Mouse (Mus musculus) neural tube, embryonic 11.5 days (tissue): ENCODE measurements at regions not wholly inside any gene's neighbourhood (a gene's known extent, or its start where the extent isn't known, plus 50 kb on each side); places are given as distances from the start of the nearest gene placed in this dataset.
A peak's percentile ranks its signal among the peaks of the same experiment; 100 is the strongest.

Experiments used
- ATAC-seq: fragments of 200-750 bp; cut with Nextera tagmentation; 2 replicates; pipeline ENCODE4 v1.8.0; 2017; ENCODE audit warnings: moderate number of reproducible peaks, mild to moderate bottlenecking, moderate TSS enrichment, moderate library complexity; ENCODE audit not compliant: insufficient read depth, low FRiP score, low TSS enrichment
- DNase-seq: peaks from one replicate; pipeline ENCODE4 v3.0.0-alpha.2; 2015; ENCODE audit warnings: low spot score
- H3K27ac ChIP-seq: fragments of 300-500 bp; sonication (generic); 2 replicates; pipeline ENCODE4 v1.5.1; 2014; ENCODE audit warnings: low read depth, mild to moderate bottlenecking, low read length
- H3K27me3 ChIP-seq: fragments of 300-500 bp; sonication (generic); 2 replicates; pipeline ENCODE4 v1.6.1; 2014; ENCODE audit warnings: mild to moderate bottlenecking, low read length, mixed read lengths; ENCODE audit not compliant: control insufficient read depth, insufficient read depth
- H3K36me3 ChIP-seq: fragments of 300-500 bp; sonication (generic); 2 replicates; pipeline ENCODE4 v1.6.1; 2014; ENCODE audit warnings: mild to moderate bottlenecking, low read length, moderate library complexity, mixed read lengths; ENCODE audit not compliant: control insufficient read depth, insufficient read depth
- H3K4me1 ChIP-seq: fragments of 300-500 bp; sonication (generic); 2 replicates; pipeline ENCODE4 v1.6.1; 2014; ENCODE audit warnings: low read length, mixed read lengths; ENCODE audit not compliant: control insufficient read depth, insufficient read depth
- H3K4me2 ChIP-seq: fragments of 300-500 bp; sonication (generic); 2 replicates; pipeline ENCODE4 v1.6.1; 2014; ENCODE audit warnings: low read depth, mild to moderate bottlenecking, moderate library complexity
- H3K4me3 ChIP-seq: fragments of 300-500 bp; sonication (generic); 2 replicates; pipeline ENCODE4 v1.5.1; 2014; ENCODE audit warnings: low read depth, low read length
- H3K9ac ChIP-seq: fragments of 300-500 bp; sonication (generic); 2 replicates; pipeline ENCODE4 v1.6.1; 2014; ENCODE audit warnings: mild to moderate bottlenecking, low read length
- H3K9me3 ChIP-seq: fragments of 300-500 bp; sonication (generic); 2 replicates; pipeline ENCODE4 v1.6.1; 2016; ENCODE audit warnings: low read length; ENCODE audit not compliant: control insufficient read depth
- WGBS: fragments of 180-500 bp; shearing (Covaris S2); extraction: QIAGEN DNeasy Blood & Tissue Kit; methylation state at CpG from one replicate; pipeline ENCODE4 v1.1.7; 2014; 5-methylcytosine and 5-hydroxymethylcytosine counted together

DNA sequence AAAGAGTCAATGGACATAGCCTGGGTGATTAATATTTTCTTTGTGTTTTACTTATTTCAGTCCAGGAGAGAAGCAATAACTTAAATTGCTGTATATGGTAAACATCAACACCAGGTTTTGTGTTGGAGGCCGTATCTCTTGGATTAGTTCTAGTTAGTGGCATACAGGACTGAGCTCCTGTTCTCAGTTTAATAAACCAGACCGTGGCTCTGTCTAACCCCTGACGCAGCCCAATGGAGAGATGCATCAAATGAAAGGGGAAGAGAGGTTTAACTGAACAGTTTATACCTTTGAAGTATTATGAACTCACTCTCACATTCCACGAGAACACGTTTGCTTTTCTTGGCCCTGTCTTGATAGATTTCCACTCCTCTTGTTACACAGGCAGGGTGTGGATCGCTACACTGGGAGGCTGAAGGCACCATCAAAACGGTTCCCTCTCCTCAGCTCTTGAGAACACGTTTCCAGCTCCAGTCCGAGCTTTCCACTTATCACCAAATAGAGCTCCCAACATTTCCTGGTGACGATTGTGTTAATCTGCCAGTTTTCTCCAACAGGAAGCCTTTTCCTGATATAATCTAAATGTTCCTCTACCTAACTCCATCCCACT is 54.0 kb upstream of the Cerkl start:
- Histone ChIP-seq H3K4me2 (no peak overlapping the region), H3K36me3 (no peaks in the 10 kb centered on the region)
- 85% methylated on average over 10 of the region's 10 CpGs for WGBS

GRCm38 (mm10) chr2:79511108-79511507 is 54.5 kb upstream of the Cerkl start:
- H3K9ac ChIP-seq = no peak overlapping the region
- no peaks in the 10 kb centered on the region for H3K9me3 ChIP-seq
- H3K4me3 ChIP-seq = no peak overlapping the region
- ATAC-seq (no peak), DNase-seq (no peak)
- H3K27ac ChIP-seq = no peak overlapping the region
- H3K4me1 ChIP-seq = no peaks in the 10 kb centered on the region
- H3K27me3 ChIP-seq = no peaks in the 10 kb centered on the region
- H3K4me2 ChIP-seq = no peak overlapping the region
- H3K36me3 ChIP-seq = no peaks in the 10 kb centered on the region
- WGBS = 80% methylated on average over 6 of the region's 6 CpGs

More for the DNA sequence above, 54.0 kb upstream of the Cerkl start:
- DNase-seq (no peak), ATAC-seq (no peak)
- H3K27ac ChIP-seq = no peak overlapping the region
- H3K4me1 ChIP-seq = no peaks in the 10 kb centered on the region
- H3K4me3 ChIP-seq = no peak overlapping the region
- H3K27me3 ChIP-seq = no peaks in the 10 kb centered on the region
- H3K9me3 ChIP-seq = no peaks in the 10 kb centered on the region
- no peak overlapping the region for H3K9ac ChIP-seq

DNA sequence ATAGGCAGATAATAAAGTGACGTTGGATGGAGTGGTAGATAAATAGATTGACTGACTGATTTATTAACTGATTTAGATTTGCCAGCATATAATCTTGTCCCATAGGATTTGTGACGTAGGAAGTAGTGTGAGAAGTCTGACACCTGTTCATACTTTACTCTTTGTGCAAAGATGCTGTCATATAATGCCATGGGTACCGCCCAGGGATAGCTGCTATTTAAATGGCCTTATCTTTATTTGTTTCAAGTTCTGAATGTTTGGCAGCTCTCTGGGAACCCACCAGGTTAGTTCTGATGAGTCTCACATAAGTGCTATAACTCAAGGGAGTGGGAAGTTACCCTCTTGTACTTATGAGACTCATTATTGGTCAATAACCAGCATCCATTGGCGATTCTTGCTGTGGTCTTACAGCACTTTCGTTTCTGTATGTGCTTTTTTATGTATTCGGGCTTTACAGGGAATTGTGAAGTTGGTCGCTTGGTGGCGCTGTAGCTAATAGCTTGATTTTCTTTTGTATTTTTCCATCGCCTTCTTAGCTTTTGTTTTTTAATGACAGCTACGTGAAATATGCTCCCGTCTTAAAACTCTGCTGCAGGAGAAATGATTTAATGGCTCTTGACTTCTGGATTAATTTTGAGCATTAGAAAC is 55.2 kb upstream of the Cerkl start:
- 30% methylated on average over 11 of the region's 11 CpGs for WGBS
- Histone ChIP-seq H3K4me2 (peak overlapping the region; percentile 25; the same call in 1 of the 2 replicates), H3K36me3 (no peaks in the 10 kb centered on the region), H3K9me3 (no peaks in the 10 kb centered on the region), H3K4me3 (no peak overlapping the region), H3K27ac (no peak overlapping the region), H3K4me1 (no peaks in the 10 kb centered on the region), H3K27me3 (no peaks in the 10 kb centered on the region), H3K9ac (no peak overlapping the region)
- DNase-seq (peak; percentile 81), ATAC-seq (peak; percentile 41; the same call in 1 of the 2 replicates)

DNA sequence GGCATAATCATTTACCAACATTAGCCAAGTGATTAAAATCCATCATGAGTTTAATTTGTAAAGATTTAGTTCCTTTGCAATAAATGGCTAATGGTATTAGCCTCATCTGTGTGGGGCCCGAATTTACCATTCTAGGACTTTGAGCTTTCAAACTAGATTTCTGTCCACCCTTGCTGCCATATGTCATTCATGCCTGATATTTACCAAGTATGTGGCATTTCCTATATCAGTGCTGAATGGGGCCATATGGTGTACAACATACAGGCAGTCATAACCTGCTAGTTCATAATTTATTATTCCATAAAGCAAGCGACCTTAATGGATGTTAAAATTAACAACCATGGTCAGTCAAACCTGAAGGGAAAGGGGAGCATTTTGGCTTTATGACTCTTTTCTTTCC is 55.8 kb upstream of the Cerkl start:
- no peak overlapping the region for H3K27ac ChIP-seq
- no peak overlapping the region for H3K9ac ChIP-seq
- H3K9me3 ChIP-seq = no peaks in the 10 kb centered on the region
- 72% methylated on average over 2 of the region's 2 CpGs for WGBS
- no peaks in the 10 kb centered on the region for H3K36me3 ChIP-seq
- no peak for DNase-seq
- H3K4me2 ChIP-seq = peak overlapping the region; percentile 25; the same call in 1 of the 2 replicates
- no peaks in the 10 kb centered on the region for H3K4me1 ChIP-seq
- ATAC-seq = no peak
- H3K4me3 ChIP-seq = no peak overlapping the region
- H3K27me3 ChIP-seq = no peaks in the 10 kb centered on the region

DNA sequence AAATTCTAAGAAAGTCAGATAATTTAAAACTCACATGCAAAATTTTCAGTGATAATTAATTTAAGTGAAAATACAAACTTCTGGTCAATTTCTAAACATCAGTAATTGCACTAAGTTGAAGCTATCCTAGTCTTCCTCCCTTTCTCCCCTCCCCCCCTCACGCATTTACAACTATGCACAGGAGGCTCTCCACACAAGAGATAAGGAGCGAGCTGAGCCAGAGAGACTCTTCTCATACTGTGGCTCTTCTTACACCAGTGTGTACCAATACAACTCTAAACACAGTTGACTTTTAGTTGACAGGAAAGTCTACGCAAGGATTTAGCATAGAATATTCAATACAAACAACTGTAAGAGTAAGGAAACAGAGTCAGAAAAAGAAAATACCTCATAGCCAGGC is 57.1 kb upstream of the Cerkl start:
- Histone ChIP-seq H3K27ac (no peak overlapping the region), H3K36me3 (no peaks in the 10 kb centered on the region), H3K9me3 (no peaks in the 10 kb centered on the region), H3K9ac (no peak overlapping the region), H3K27me3 (no peaks in the 10 kb centered on the region), H3K4me2 (no peak overlapping the region), H3K4me3 (no peak overlapping the region), H3K4me1 (no peaks in the 10 kb centered on the region)
- DNase-seq (no peak), ATAC-seq (no peak)
- 78% methylated on average over 3 of the region's 3 CpGs for WGBS

- Histone ChIP-seq H3K9me3 (no peaks in the 10 kb centered on the region), H3K36me3 (no peaks in the 10 kb centered on the region), H3K9ac (no peak overlapping the region), H3K4me1 (no peaks in the 10 kb centered on the region), H3K4me2 (no peak overlapping the region), H3K27ac (no peak overlapping the region), H3K27me3 (no peaks in the 10 kb centered on the region), H3K4me3 (no peak overlapping the region)
- ATAC-seq = no peak
- WGBS = 84% methylated on average over 8 of the region's 8 CpGs
- no peak for DNase-seq
These were observed 61.6 kb upstream of the Cerkl start for GRCm38 (mm10) chr2:79518046-79518750.

GRCm38 (mm10) chr2:79519799-79520449 is 63.3 kb upstream of the Cerkl start:
- WGBS = 55% methylated on average over 6 of the region's 6 CpGs
- DNase-seq (no peak), ATAC-seq (no peak)
- H3K4me3 ChIP-seq = no peak overlapping the region
- H3K4me1 ChIP-seq = no peaks in the 10 kb centered on the region
- H3K27ac ChIP-seq = no peak overlapping the region
- H3K36me3 ChIP-seq = no peaks in the 10 kb centered on the region
- no peaks in the 10 kb centered on the region for H3K27me3 ChIP-seq
- no peaks in the 10 kb centered on the region for H3K9me3 ChIP-seq
- no peak overlapping the region for H3K4me2 ChIP-seq
- no peak overlapping the region for H3K9ac ChIP-seq

GRCm38 (mm10) chr2:79523441-79523840 is 66.9 kb upstream of the Cerkl start:
- DNase-seq (no peak), ATAC-seq (no peak)
- Histone ChIP-seq H3K4me2 (no peak overlapping the region), H3K4me3 (no peak overlapping the region), H3K9me3 (no peaks in the 10 kb centered on the region), H3K27me3 (no peaks in the 10 kb centered on the region), H3K4me1 (no peaks in the 10 kb centered on the region), H3K27ac (no peak overlapping the region), H3K36me3 (no peaks in the 10 kb centered on the region), H3K9ac (no peak overlapping the region)
- 86% methylated on average over 4 of the region's 4 CpGs for WGBS
